Mouse (Mus musculus): Measurements from ENCODE around the gene Thsd4.

DNA sequence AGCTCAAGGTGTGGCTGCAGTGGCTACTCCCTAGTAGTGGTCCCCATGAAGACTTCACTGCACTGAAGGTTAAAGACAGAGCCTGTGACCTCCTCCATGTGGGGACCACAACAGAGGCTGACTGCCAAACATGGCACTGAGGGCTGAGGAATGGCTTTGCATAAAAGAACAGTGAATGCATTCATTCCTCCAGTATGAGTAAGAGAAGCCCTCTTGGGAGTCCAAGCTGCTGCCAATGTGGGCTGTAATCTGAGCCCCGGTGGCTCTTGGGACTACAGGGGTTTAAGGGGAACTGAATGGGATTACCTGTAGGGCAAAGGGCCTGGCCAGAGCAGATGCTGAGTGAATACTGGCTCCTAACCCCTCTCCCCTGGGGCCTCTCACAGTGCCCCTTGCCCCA lies 114.5 kb downstream of the Thsd4 start:
- no peak for TF ChIP-seq CTCF (IDR thresholded peaks at IDR 0.05; ENCODE audit: borderline replicate concordance, control insufficient read depth, extremely low read depth, insufficient read depth, low read length, poor library complexity)
- TF ChIP-seq POLR2A (IDR thresholded peaks at IDR 0.05; ENCODE audit: control insufficient read depth, extremely low read depth, insufficient read depth, low read length, poor library complexity): no peak
